Mouse (Mus musculus): ENCODE results near the gene Il18bp. TPM values are rescaled to one million over a fixed set of nuclear protein-coding genes. Genes with fewer than 3 reads are reported as not detected.
"Not testable (repeated sequence)": the region's sequence is repeated elsewhere in the genome, so short reads cannot be mapped to it uniquely, and the experiment has no call there.

The Il18bp gene
- polyA plus RNA-seq, 1 experiment = 11.2 TPM

GRCm38 (mm10) chr7:102042314-102042713 lies 23.8 kb upstream of the Il18bp start:
- H3K4me3 ChIP-seq (ENCODE audit: low read depth, low read length) = no peak overlapping the region
- H3K27ac ChIP-seq (ENCODE audit: insufficient read depth, low read depth, low read length) = no peak overlapping the region
- WGBS = 36% methylated on average over 2 of the region's 2 CpGs
- H3K36me3 ChIP-seq (ENCODE audit: control insufficient read depth, insufficient read depth, low read length) = peaks cover 26% of the 10 kb centered on the region
- no peaks in the 10 kb centered on the region for H3K4me1 ChIP-seq (ENCODE audit: control insufficient read depth, insufficient read depth, insufficient read length, low read length)
- TF ChIP-seq CTCF (IDR thresholded peaks at IDR 0.05; ENCODE audit: extremely low read depth, insufficient read length, insufficient replicate concordance, low read depth, low read length) = no peak
- TF ChIP-seq POLR2A (IDR thresholded peaks at IDR 0.05; ENCODE audit: low read depth, low read length) = no peak
- no peaks in the 10 kb centered on the region for H3K27me3 ChIP-seq (ENCODE audit: control insufficient read depth, insufficient read depth, low read length)

DNA sequence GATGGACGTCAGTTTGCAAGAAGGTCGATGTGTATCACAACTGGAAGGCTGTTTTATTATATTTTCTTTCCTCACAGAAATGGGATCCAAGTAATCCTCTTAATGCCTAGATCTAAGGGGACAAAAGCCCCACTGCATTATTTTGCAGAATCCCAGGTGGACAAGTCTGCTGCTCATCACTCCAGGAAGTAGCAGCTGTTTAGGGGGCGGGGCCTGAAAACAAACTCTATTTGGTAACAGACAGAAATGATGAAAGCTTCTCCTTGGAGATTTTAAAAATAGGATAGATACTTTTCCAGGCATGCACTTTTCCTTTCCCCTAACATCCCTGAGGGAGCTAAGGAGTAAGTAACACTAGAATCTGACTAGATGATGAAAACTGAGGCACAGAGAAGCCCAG lies 18.8 kb upstream of the Il18bp start:
- Histone ChIP-seq H3K36me3 (ENCODE audit: control insufficient read depth, insufficient read depth, low read length) (peaks cover 56% of the 10 kb centered on the region), H3K4me1 (ENCODE audit: control insufficient read depth, insufficient read depth, insufficient read length, low read length) (no peaks in the 10 kb centered on the region), H3K4me3 (ENCODE audit: low read depth, low read length) (no peak overlapping the region), H3K27me3 (ENCODE audit: control insufficient read depth, insufficient read depth, low read length) (no peaks in the 10 kb centered on the region), H3K27ac (ENCODE audit: insufficient read depth, low read depth, low read length) (no peak overlapping the region)
- WGBS = 96% methylated on average over 3 of the region's 3 CpGs
- no peak for TF ChIP-seq POLR2A (IDR thresholded peaks at IDR 0.05; ENCODE audit: low read depth, low read length)
- TF ChIP-seq CTCF (IDR thresholded peaks at IDR 0.05; ENCODE audit: extremely low read depth, insufficient read length, insufficient replicate concordance, low read depth, low read length) = no peak

- WGBS = 74% methylated on average over 2 of the region's 2 CpGs
- Histone ChIP-seq H3K36me3 (ENCODE audit: control insufficient read depth, insufficient read depth, low read length) (peaks cover 52% of the 10 kb centered on the region), H3K27me3 (ENCODE audit: control insufficient read depth, insufficient read depth, low read length) (no peaks in the 10 kb centered on the region), H3K4me3 (ENCODE audit: low read depth, low read length) (no peak overlapping the region), H3K4me1 (ENCODE audit: control insufficient read depth, insufficient read depth, insufficient read length, low read length) (no peaks in the 10 kb centered on the region), H3K27ac (ENCODE audit: insufficient read depth, low read depth, low read length) (no peak overlapping the region)
- TF ChIP-seq POLR2A (IDR thresholded peaks at IDR 0.05; ENCODE audit: low read depth, low read length) = no peak
- TF ChIP-seq CTCF (IDR thresholded peaks at IDR 0.05; ENCODE audit: extremely low read depth, insufficient read length, insufficient replicate concordance, low read depth, low read length) = no peak
Measured at GRCm38 (mm10) chr7:102035534-102035933, 17.0 kb upstream of the Il18bp start.

DNA sequence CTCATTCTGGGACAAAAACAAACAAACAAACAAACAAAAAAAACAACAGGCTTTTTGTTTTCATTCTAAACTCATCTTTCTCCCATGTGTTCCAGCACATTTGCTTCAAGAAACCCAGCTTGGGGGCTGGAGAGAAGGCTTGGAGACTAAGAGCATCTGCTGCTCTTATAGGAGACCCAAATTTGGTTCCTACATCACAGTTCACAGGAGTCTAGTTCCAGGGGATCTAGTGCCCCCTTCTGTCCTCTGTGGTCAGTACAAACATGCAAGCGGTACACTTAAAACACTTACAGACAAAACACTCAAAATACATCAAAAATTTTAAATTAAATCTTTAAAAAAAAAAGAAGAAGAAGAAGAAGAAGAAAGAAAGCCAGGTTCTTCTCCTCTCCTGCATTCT lies 16.4 kb upstream of the Il18bp start:
- Histone ChIP-seq H3K4me3 (ENCODE audit: low read depth, low read length) (no peak overlapping the region), H3K27me3 (ENCODE audit: control insufficient read depth, insufficient read depth, low read length) (no peaks in the 10 kb centered on the region), H3K4me1 (ENCODE audit: control insufficient read depth, insufficient read depth, insufficient read length, low read length) (no peaks in the 10 kb centered on the region), H3K27ac (ENCODE audit: insufficient read depth, low read depth, low read length) (no peak overlapping the region), H3K36me3 (ENCODE audit: control insufficient read depth, insufficient read depth, low read length) (peaks cover 54% of the 10 kb centered on the region)
- WGBS = 92% methylated on average over 1 of the region's 1 CpGs
- TF ChIP-seq CTCF (IDR thresholded peaks at IDR 0.05; ENCODE audit: extremely low read depth, insufficient read length, insufficient replicate concordance, low read depth, low read length) (no peak), POLR2A (IDR thresholded peaks at IDR 0.05; ENCODE audit: low read depth, low read length) (no peak)

GRCm38 (mm10) chr7:102025187-102026119 lies 7.0 kb upstream of the Il18bp start:
- Histone ChIP-seq H3K36me3 (ENCODE audit: control insufficient read depth, insufficient read depth, low read length) (peaks cover 50% of the 10 kb centered on the region), H3K4me3 (ENCODE audit: low read depth, low read length) (no peak overlapping the region), H3K27me3 (ENCODE audit: control insufficient read depth, insufficient read depth, low read length) (no peaks in the 10 kb centered on the region), H3K27ac (ENCODE audit: insufficient read depth, low read depth, low read length) (0 out of 2 replicates have a peak overlapping the region, but pooled peaks have one; percentile 8), H3K4me1 (ENCODE audit: control insufficient read depth, insufficient read depth, insufficient read length, low read length) (no peaks in the 10 kb centered on the region)
- TF ChIP-seq CTCF (IDR thresholded peaks at IDR 0.05; ENCODE audit: extremely low read depth, insufficient read length, insufficient replicate concordance, low read depth, low read length) (no peak), POLR2A (IDR thresholded peaks at IDR 0.05; ENCODE audit: low read depth, low read length) (no peak)
- 78% methylated on average over 2 of the region's 2 CpGs for WGBS

DNA sequence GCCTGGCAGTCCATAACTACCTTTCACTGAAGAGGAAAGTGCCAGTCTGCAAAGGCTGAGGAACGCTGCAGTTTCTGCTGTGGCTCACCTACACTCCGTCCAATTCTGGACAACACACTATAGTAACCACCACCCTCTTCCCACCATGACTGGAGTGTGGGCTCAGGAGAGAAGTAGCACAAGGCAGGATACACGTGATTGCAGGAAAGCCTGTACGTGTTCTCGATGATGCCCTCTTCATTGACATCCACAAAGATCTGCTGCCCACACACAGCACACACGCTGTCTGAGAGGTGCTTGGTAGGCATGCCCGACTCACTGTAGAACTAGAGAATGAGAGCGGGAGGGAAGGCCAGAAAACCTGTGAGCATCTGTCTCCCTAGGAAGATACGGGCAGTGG lies 5.3 kb upstream of the Il18bp start:
- H3K27ac ChIP-seq (ENCODE audit: insufficient read depth, low read depth, low read length) = no peak overlapping the region
- H3K27me3 ChIP-seq (ENCODE audit: control insufficient read depth, insufficient read depth, low read length) = no peaks in the 10 kb centered on the region
- no peak for TF ChIP-seq POLR2A (IDR thresholded peaks at IDR 0.05; ENCODE audit: low read depth, low read length)
- 95% methylated on average over 9 of the region's 9 CpGs for WGBS
- H3K4me1 ChIP-seq (ENCODE audit: control insufficient read depth, insufficient read depth, insufficient read length, low read length) = no peaks in the 10 kb centered on the region
- H3K4me3 ChIP-seq (ENCODE audit: low read depth, low read length) = no peak overlapping the region
- H3K36me3 ChIP-seq (ENCODE audit: control insufficient read depth, insufficient read depth, low read length) = peaks cover 51% of the 10 kb centered on the region

- H3K4me3 ChIP-seq (ENCODE audit: low read depth, low read length); H3K4me1 ChIP-seq (ENCODE audit: control insufficient read depth, insufficient read depth, insufficient read length, low read length); H3K27ac ChIP-seq (ENCODE audit: insufficient read depth, low read depth, low read length); H3K27me3 ChIP-seq (ENCODE audit: control insufficient read depth, insufficient read depth, low read length): not testable (repeated sequence)
- WGBS = 97% methylated on average over 2 of the region's 2 CpGs
- H3K36me3 ChIP-seq (ENCODE audit: control insufficient read depth, insufficient read depth, low read length) = peaks cover 41% of the 10 kb centered on the region
Measured at GRCm38 (mm10) chr7:102020934-102021333, 2.4 kb upstream of the Il18bp start.
